Mouse (Mus musculus): ENCODE measurements around the gene Glipr1l1. TPM values are rescaled to one million over a fixed set of nuclear protein-coding genes. Genes with fewer than 3 reads are reported as not detected.
"Not testable (repeated sequence)": the region's sequence is repeated elsewhere in the genome, so short reads cannot be mapped to it uniquely, and the experiment has no call there.

Glipr1l1 gene
- total RNA-seq (2015; ENCODE audit: low replicate concordance) (not detected in 2 replicates), total RNA-seq (2017; ENCODE audit: low replicate concordance) (not detected in 2 replicates)

DNA sequence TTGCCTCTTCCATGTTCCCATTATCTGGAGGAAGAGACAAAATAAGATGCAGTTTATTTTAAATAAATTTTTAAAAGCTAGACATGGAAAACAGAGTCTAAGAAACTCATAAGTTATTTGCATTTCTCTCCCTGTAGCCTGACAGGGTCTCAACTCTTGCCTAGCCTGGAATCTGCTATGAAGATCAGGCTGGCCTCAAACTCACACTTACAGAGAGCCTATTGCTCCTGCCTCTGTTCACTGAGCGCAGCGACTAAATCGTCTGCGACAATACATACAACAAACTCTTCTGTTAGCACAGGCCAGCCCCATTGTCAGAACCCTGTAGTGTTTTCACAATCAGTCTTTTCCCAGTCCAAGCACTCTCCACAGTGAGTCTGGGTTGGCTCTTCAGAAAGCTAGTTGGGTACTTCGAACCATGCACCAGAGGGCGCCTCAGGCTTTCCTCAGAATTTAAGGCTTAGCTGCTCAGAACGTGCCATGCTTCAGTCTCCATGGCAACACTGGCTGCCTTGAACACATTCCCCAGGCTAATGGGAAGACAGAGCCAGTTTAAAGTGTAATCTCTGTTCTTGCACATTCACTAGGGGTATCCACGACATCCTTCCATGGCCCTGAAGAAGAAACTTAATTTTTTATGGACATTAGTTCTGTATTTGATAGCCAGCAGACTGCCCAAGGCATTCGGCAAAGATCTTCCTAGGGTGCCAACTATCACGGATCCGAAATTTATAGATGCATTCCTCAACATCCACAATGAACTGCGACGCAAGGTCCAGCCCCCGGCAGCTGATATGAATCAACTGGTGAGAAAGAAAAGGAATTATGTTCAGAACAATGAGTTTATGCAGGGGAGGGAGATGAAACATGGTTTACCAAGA lies at the start of gene Glipr1l1:
TSS of gene Glipr1l1 (plus strand) at position 488 of the 881 bp plus-strand sequence.
- no peak for ATAC-seq (replicated peaks; ENCODE audit: low FRiP score, poor library complexity, severe bottlenecking)

DNA sequence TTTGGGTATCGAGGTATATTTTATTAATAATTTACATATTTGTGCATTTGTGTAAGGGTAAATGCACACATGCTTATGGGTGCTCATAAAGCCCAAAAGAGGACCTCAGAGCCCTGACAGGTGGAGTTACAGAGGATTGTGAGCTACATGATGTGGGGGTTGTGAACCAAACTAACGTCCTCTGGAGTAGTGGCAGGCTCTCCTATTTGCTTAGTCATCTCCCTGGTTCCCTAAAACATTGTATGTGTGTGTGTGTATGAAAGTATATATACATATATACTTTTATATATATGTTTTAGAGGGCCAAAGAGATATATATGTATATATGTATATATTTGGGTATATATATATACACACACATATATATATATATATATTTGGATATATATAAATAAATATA lies 36.4 kb upstream of the Glipr1l1 start:
- no peak for ATAC-seq (replicated peaks; ENCODE audit: low FRiP score, poor library complexity, severe bottlenecking)

DNA sequence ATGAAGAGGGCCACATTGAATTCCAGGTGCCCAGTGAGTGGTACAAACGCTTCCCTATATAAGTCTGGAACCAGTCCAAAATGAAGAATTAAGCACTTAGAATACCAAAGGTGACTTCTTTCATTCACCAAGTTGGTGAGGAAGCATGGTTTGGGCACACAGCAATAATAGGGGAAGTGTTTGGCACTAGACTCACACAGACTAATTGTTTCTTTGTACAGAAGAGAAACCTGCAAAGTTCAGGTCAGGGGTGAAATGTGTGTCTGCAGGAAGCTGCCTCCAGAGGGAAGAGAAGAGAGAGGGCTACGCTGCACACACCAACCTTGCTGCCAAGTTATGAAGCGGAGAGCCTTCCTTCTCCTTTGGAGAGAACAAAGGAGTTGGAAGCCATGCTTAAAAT lies 31.3 kb upstream of the Glipr1l1 start:
- not testable (repeated sequence) for ATAC-seq (replicated peaks; ENCODE audit: low FRiP score, poor library complexity, severe bottlenecking)

DNA sequence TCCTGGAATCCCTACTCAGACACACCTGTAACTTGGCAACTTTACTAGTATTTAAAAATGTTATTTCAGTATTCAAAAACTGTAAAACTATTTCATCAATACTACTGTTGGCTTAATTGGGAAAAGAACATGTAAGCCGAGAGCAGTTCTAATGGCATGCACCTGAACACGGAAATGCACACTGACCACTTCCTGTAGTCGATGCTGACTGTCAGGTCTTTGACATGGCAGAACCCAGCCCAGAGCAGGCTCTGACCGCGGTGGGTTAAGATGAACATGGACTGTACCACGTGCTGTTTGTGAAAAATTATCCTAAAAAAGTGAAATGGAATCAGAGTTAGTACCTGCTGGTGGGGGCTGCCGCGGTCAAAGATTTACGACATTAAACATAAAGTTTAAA lies 16.5 kb upstream of the Glipr1l1 start:
- not testable (repeated sequence) for ATAC-seq (replicated peaks; ENCODE audit: low FRiP score, poor library complexity, severe bottlenecking)

DNA sequence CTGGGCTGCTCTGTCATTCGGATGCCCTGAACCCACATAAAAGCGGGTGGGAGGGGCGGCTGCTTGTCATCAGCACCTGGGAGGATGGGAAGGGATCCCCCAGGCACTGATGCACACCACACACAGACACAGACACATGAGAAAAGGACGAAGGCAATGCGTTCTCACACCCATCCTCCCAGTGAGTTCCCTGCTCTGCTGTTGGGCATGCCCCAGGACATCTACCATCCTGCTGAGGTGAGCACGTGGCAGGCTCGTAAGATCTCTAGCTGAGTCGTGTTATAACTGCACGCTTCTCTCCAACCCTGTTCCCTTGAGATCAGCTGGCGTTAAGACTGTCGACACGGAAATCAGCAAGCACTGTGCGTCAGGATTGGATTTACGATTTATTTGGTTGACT lies 15.7 kb upstream of the Glipr1l1 start:
- ATAC-seq (replicated peaks; ENCODE audit: low FRiP score, poor library complexity, severe bottlenecking), result not testable (repeated sequence)

DNA sequence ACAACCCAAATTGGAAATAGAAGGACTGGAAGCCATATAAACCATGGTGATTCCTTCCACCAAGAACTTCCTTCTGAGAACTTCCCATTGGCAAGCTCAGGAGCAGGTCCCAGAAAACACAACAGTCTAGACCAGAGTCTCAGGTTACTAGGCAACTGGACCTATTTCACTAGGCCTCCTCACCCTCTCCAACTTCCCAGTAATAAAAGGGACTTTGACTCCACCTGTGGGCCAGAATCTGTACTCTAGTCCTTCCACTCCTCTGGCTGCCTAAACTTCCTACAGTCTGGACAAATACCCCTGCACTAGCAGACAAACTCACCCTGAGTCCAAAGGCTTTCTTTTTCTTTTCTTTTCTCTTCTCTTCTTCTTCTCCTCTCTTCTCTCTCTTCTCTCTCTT lies 8.8 kb upstream of the Glipr1l1 start:
- ATAC-seq (replicated peaks; ENCODE audit: low FRiP score, poor library complexity, severe bottlenecking), result no peak

DNA sequence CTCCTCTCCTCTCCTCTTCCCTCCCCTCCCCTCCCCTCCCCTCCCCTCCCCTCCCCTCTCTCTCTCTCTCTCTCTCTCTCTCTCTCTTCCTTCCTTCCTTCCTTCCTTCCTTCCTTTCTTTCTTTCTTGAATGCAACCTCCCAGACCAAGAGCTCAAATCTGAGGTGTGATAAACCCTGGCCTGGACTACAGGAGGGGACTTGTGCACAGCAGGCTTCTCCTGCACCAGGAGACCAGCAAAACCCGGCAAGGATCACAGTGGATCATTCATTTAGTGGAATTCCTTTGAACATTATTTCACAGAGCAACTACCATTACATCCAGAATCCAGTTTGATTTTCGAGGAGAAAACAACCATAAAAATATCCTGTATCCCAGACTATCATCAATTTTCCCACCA lies 8.0 kb upstream of the Glipr1l1 start:
- ATAC-seq (replicated peaks; ENCODE audit: low FRiP score, poor library complexity, severe bottlenecking), result not testable (repeated sequence)

DNA sequence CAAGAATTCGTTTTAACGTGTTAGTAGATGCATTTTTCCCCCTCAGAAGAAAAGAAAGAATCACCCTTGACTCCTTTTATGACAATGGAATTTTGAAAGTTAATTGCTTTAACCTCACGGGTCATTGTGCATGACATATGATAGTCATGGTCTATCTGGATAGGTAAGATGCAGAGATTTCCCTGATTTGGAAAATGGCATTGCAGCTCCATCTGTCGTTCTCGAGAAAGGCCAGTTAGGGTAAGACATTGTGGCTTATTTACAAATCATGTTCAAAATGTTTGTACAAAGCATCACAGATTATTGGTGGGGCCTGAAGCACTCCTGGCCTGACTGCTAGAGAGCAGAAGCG lies 570 bp downstream of the Glipr1l1 start:
- not testable (repeated sequence) for ATAC-seq (replicated peaks; ENCODE audit: low FRiP score, poor library complexity, severe bottlenecking)

DNA sequence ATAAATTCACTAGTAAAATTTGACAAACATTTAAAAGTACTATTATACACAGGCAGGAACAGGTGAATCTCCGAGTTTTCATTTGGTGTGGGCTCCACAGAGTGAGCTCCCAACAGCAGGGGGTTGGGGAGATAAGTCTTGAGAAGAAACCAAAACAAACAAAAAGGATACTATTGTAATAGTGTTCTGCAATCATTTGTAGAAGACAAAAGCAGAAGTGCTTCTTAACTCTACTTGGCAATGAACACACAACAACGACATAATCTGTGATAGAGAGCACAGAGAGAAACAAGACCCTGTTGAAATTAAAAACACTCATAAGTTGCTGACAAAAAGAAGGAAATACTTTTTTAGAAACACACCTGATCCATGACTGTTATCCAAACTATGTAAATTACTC lies 20.1 kb downstream of the Glipr1l1 start:
- ATAC-seq (replicated peaks; ENCODE audit: low FRiP score, poor library complexity, severe bottlenecking), result no peak

DNA sequence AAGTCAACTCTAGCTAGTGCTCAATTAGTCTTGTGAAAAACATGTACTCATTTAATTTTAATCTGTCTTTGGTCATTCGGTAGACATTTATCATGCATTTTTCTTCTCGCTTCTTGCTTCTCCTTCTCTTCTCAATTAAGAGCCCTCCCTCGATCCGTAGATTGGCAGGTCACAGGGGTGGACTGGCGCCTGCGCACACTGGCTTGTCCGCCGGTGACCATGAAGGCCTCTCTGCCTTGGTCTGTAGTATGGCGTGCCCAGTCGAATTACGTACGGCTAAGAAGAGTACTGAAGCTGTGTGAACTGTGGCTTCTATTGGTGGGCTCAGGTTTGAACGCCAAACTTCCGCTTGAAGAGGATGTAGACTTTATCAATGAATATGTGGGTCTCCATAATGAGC lies 23.2 kb downstream of the Glipr1l1 start, which contains the start of gene Glipr1l2:
TSS of gene Glipr1l2 (plus strand) at position 198 of the 400 bp plus-strand sequence.
- ATAC-seq (replicated peaks; ENCODE audit: low FRiP score, poor library complexity, severe bottlenecking), result no peak

DNA sequence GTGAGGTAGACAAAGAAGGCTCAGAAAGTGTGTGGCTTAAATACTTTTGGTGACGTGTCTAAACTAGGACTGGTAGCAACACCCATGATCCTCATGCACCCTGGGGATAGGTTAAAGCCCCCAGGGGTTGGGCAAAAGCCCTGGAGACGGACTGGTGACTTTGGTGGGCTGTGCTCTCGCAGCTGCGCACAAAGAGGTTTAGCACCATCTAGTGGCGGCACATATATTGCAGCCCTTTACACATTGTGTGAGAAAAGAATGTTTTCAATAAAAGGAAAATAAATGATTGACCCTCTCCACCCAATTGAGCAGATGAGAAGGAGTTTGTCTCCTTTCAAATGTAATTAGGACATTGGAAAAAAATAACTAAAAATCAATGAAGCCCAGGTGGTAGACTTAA lies 45.8 kb downstream of the Glipr1l1 start:
- not testable (repeated sequence) for ATAC-seq (replicated peaks; ENCODE audit: low FRiP score, poor library complexity, severe bottlenecking)

DNA sequence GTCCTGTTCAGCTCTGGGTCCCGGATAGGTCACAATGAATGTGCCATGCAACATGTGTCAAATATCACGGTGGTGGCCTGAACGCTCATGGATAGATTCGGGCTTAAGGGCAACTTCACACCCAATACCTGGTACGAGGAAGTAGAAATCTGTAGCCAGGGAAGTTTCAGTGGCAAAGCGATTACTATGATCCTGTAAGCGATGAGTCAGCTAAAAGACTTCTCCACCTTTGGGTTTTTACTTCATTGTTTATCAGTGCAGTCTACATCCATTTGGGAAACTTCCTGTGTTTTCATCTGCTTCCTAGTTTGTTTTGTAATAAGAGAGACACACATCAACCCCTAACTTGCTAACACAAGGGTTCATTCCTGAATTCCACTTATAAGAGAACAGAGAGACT lies 50.4 kb downstream of the Glipr1l1 start:
- no peak for ATAC-seq (replicated peaks; ENCODE audit: low FRiP score, poor library complexity, severe bottlenecking)

DNA sequence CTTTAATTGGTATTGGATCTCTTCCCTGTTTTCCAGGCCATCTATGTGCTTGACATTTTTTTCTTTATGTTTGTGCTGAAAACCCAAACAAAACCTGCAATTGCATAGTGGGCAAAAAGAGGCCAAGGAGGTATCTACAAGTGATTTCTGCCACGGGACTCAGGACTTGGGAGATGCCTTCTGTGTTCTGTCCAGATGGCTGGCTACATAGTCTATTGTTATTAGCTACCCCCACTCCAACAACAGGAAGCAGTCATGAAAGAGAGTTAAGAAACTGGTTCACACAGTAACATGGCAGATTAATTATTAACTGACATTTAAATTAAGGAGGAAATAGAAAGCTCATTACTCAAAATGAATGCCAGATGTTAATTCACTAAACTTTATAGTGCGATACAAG lies 65.1 kb downstream of the Glipr1l1 start:
- ATAC-seq (replicated peaks; ENCODE audit: low FRiP score, poor library complexity, severe bottlenecking), result not testable (repeated sequence)

DNA sequence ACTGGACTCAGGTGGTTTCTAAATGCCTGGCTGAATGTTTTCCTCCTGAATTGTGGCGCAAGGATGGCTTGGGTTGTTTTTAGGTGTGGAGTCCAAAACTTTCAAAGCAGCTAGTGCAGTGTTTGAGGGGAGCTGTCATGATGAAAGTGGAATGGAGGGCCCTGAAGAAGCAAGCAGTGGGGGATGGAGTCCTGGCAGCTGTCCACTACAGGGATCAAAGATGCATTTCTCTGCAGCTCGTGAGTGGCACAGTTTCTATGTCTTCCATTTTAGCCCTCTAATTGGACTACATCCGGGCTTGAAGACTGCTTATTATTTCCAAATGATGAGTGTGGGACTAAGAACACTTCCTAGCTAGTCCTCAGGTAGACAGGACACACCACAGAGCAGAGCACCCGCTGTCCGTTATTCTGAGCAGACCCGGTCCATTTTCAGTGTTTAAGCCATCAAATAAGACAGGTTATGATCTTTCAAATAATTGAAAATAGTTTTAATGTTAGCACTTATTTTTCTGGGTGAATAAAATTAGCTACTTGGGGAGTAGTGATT lies 67.8 kb downstream of the Glipr1l1 start:
- not testable (repeated sequence) for ATAC-seq (replicated peaks; ENCODE audit: low FRiP score, poor library complexity, severe bottlenecking)

Other genes starting within 250 kb of the Glipr1l1 start
- 9.0 and 19.6 TPM in 2 replicates for gene Krr1, start 87.5 kb upstream of the Glipr1l1 start, total RNA-seq (2015; ENCODE audit: low replicate concordance)
- gene Krr1, start 87.5 kb upstream of the Glipr1l1 start, total RNA-seq (2017; ENCODE audit: low replicate concordance), result 7.5 and 9.9 TPM in 2 replicates
- gene Glipr1, start 57.6 kb upstream of the Glipr1l1 start, total RNA-seq (2015; ENCODE audit: low replicate concordance), result 80.9 and 85.9 TPM in 2 replicates
- 42.9 and 48.5 TPM in 2 replicates for gene Glipr1, start 57.6 kb upstream of the Glipr1l1 start, total RNA-seq (2017; ENCODE audit: low replicate concordance)
- not detected in 2 replicates for gene Glipr1l2, start 23.2 kb downstream of the Glipr1l1 start, total RNA-seq (2015; ENCODE audit: low replicate concordance)
- gene Glipr1l2, start 23.2 kb downstream of the Glipr1l1 start, total RNA-seq (2017; ENCODE audit: low replicate concordance), result 0.85 TPM in 1 of 2 replicates, not detected in the other
- gene Glipr1l3, start 100.1 kb downstream of the Glipr1l1 start, total RNA-seq (2015; ENCODE audit: low replicate concordance), result not detected in 2 replicates
- not detected in 2 replicates for gene Glipr1l3, start 100.1 kb downstream of the Glipr1l1 start, total RNA-seq (2017; ENCODE audit: low replicate concordance)
- gene Caps2, start 103.4 kb downstream of the Glipr1l1 start, total RNA-seq (2015; ENCODE audit: low replicate concordance), result not detected in 2 replicates
- gene Caps2, start 103.4 kb downstream of the Glipr1l1 start, total RNA-seq (2017; ENCODE audit: low replicate concordance), result not detected in 2 replicates
- not detected in 2 replicates for gene Kcnc2, start 210.9 kb downstream of the Glipr1l1 start, total RNA-seq (2015; ENCODE audit: low replicate concordance)
- gene Kcnc2, start 210.9 kb downstream of the Glipr1l1 start, total RNA-seq (2017; ENCODE audit: low replicate concordance), result not detected in 2 replicates